Mouse (Mus musculus): ENCODE data around the gene Cnih3. TPM values are rescaled to one million over a fixed set of nuclear protein-coding genes. Genes with fewer than 3 reads are reported as not detected.

The Cnih3 gene
- total RNA-seq, 2 experiments from 2014 or later: 64.2 to 66.6 TPM

- no peak for DNase-seq (ENCODE audit: extremely low spot score in 1 of 2, low spot score in 1 of 2)
Observed at GRCm38 (mm10) chr1:181441654-181442241, 89.3 kb downstream of the Cnih3 start.

- DNase-seq (ENCODE audit: extremely low spot score in 1 of 2, low spot score in 1 of 2): no peak
Observed at GRCm38 (mm10) chr1:181445041-181445440, 92.6 kb downstream of the Cnih3 start.

DNA sequence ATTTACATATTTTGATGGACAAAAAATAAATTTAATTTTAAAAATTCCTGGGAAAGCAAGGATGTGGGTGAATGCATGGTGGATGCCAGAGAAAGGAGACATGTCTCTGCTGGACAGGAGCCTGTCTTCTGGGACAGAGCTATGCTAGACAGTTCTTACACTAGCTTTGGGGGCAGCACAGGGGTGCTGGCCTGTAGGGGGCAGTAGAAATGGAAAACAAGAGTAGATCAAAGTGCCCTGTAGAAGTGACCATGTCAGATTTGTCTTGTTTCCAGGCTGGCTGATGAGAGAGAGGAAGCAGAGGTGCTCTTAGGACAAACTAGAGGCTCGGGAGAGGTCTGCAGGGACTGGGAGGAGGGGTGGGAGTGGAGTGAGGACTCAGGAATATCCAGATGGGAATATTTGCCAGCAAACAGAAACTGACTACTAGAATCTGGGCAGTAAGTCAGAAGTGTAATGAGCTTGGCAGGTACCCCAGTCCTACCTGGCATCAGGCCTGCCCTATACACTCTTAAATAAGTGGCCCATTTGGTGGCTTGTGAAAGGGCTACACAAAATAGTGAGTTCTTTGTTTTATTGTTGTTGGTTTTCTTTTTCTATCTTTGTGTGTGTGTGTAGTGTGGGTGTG is 93.3 kb downstream of the Cnih3 start:
- DNase-seq (ENCODE audit: extremely low spot score in 1 of 2, low spot score in 1 of 2): peak in 1 of 2 experiments; percentile 33

- no peak for DNase-seq (ENCODE audit: extremely low spot score in 1 of 2, low spot score in 1 of 2)
Observed at GRCm38 (mm10) chr1:181446591-181447114, 94.2 kb downstream of the Cnih3 start.

GRCm38 (mm10) chr1:181447576-181447975 is 95.1 kb downstream of the Cnih3 start:
- DNase-seq (ENCODE audit: extremely low spot score in 1 of 2, low spot score in 1 of 2): no peak

GRCm38 (mm10) chr1:181448041-181448440 is 95.6 kb downstream of the Cnih3 start:
- no peak for DNase-seq (ENCODE audit: extremely low spot score in 1 of 2, low spot score in 1 of 2)

DNA sequence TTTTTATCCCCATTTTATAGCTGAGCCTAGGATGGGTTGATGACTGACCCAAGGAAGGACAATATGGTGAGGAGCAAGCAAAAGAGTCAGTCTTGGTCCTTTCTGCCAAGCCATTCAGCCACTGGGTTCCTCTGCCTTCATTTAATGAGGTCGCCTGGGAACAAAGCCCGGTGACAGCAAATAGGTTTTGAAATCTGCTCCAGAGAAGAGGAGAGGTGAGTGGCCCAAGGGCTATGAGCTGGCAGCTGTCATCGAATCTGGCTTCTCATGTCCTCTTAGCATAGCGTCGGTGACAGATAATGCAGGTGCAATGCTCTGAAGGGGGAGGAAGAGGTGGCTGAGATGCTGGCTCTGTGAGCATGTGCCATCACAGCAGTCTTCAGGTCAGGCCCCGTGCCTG is 100.7 kb downstream of the Cnih3 start:
- no peak for DNase-seq (ENCODE audit: extremely low spot score in 1 of 2, low spot score in 1 of 2)

GRCm38 (mm10) chr1:181456911-181457310 is 104.5 kb downstream of the Cnih3 start:
- DNase-seq (ENCODE audit: extremely low spot score in 1 of 2, low spot score in 1 of 2): no peak

DNA sequence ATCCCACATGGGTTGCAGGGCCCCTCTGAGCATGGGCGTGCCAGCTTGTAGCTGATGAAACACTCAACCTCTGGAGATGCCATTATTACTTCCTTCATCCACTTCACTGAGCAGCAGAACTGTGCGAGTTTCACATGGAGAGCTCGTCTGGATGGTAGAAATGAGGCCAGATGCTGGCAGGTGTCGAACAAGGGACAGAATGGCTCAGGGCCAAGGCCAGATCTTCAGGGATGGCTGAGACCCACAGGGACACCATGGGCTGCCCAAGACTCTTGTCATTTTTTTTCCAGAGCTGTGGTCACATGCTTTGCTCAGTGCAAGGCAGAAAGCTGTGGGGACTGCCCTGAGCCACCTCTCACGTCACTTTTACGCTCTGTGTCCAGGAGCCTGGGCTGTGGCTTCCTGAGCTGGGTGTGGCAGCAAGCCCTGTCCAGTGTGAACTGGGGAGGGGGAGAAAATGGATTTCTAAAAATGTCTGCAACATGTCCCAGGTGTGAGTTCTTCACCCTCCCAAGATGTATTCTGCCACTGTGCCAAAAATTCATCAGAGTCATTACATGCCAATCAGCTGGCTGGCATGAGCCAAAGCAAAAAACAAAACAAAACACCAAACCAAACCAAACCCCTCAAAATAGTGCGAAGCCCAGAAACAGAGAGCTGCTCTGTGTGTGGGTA is 107.1 kb downstream of the Cnih3 start:
- DNase-seq (ENCODE audit: extremely low spot score in 1 of 2, low spot score in 1 of 2): no peak

DNA sequence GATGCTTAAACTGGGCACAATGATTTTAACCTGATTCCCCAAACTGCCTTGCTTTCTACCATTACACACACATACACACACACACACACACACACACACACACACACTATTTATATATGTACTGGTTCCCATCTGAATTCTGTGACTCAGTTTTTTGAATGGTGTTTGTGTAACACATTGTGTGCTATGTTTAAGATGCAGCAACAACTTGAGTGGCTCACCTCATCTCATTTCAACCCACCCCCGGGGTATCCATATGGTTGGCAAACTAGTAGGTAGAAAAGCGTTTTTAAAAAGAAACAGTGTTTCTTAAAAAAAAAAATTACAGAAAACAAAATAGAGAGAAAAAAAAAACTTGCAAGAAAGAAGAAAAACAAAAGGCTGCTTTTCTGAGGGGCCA is 107.9 kb downstream of the Cnih3 start:
- no peak for DNase-seq (ENCODE audit: extremely low spot score in 1 of 2, low spot score in 1 of 2)

- DNase-seq (ENCODE audit: extremely low spot score in 1 of 2, low spot score in 1 of 2): no peak
Observed at GRCm38 (mm10) chr1:181461484-181461883, 109.1 kb downstream of the Cnih3 start.

DNA sequence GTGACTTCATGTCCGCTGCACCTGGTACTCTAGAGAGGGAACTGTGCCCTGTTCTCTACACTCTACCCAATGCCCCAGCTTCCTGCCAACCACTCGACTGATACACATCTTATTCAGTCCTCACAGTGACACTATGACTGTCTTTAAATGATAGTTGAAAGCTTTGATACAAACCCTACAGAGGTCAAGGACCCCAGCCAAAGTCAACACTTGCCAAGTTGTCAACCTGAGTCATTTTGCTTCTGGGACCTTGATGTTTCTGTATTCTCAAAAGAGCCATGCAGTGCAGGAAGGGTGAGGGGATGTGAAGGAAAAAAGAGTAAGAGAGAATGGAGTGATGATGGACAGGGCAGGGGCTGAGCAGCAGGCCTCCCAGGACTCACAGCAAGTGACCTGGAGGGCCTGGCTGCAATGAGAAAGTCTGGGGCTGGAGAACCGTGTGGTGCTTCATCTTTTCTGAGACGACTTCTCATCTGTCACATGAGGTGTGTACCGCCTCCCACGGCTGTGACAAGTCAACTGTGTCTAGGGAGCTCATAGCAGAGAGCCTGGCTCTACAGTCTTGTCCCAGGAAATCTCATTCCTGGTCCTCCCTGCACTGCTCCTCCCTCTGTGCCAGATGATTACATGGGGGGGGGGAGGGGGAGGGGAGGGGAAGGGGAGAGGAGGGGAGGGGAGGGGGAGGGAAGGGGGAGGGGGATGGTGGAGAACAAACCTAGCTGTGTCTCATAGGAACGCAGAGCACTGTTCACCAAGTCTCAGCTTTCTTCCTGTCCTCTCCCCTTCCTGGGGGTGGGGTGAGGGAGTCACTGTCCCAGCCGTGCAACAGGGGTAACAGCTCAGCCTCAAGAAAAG is 109.8 kb downstream of the Cnih3 start:
- no peak for DNase-seq (ENCODE audit: extremely low spot score in 1 of 2, low spot score in 1 of 2)

GRCm38 (mm10) chr1:181462906-181463179 is 110.4 kb downstream of the Cnih3 start:
- no peak for DNase-seq (ENCODE audit: extremely low spot score in 1 of 2, low spot score in 1 of 2)

GRCm38 (mm10) chr1:181465027-181465426 is 112.6 kb downstream of the Cnih3 start:
- peak in 1 of 2 experiments; percentile 51 for DNase-seq (ENCODE audit: extremely low spot score in 1 of 2, low spot score in 1 of 2)

DNA sequence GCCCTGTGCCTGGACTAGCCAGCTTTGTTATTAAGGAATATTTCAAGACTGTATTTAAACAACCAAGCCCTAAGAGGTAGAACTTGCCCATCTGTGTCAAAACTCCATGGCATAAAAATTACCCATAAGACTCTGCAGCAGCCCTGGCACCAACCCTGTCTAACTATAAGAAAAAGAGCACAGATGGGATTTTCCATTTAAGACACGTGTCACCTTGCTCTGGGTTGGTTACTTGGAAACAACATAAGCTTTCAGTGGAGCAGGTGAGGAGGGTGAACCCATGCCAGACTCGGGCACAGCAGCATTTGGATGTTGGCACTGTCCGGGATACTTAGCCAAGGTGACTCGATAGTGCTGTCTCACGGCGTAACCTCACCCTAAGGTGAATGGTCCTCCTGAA is 113.6 kb downstream of the Cnih3 start:
- no peak for DNase-seq (ENCODE audit: extremely low spot score in 1 of 2, low spot score in 1 of 2)

DNA sequence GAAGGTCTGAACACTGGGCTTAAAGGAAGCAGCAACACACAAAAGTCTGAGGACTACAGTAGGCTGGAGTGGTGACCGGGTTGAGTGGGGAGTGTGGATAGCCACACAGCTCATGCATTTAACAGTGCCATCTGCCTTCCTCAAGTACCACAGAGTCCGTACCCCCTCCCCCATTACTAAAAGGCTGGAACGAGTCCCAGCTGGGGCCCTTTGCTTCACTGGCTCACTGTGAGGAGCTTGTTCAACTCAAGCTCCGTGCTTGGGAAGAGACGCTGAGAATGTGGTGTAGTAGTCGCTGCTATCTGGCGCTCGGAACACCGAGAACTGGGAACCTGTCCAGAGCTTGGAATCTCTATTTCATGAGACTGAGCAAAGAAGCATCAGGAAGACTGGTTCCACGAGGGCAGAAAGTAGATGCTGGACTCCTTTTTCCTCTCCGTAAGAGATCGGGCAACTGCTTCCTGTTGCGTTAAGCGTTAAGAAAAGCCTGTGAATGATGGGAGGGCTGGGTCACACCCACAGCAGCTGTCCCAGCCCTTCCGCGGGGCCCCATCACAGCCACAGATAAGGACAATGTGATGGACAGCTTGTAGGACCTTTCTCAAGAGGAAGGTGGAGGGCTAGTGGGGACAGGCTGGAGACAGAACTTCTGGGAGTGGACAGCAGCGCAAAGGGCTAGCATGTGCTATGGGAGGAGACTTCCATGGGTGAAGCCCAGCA is 114.3 kb downstream of the Cnih3 start:
- peak in 1 of 2 experiments; percentile 46 for DNase-seq (ENCODE audit: extremely low spot score in 1 of 2, low spot score in 1 of 2)

- no peak for DNase-seq (ENCODE audit: extremely low spot score in 1 of 2, low spot score in 1 of 2)
Observed at GRCm38 (mm10) chr1:181467321-181467670, 114.9 kb downstream of the Cnih3 start.

GRCm38 (mm10) chr1:181469415-181469814 is 117.0 kb downstream of the Cnih3 start:
- DNase-seq (ENCODE audit: extremely low spot score in 1 of 2, low spot score in 1 of 2): no peak

DNA sequence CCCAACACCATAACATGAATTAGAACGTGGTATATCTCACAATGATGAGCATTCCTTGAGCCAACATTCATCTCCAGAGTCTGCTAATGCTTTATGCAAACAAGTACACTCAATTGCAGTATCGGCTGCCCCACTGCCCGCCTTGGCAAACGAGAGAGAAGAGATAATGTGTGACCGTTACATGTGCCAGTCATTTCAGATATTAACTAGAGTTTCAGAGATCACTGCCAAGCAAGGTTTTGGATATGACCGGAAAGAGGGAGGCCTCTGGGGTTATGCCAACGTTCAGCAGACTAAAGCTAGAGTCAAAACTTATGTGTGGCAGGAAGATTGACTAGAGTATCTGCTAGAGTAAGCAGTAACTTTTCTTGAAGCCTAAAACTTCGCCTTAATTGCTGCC is 123.7 kb downstream of the Cnih3 start:
- no peak for DNase-seq (ENCODE audit: extremely low spot score in 1 of 2, low spot score in 1 of 2)

DNA sequence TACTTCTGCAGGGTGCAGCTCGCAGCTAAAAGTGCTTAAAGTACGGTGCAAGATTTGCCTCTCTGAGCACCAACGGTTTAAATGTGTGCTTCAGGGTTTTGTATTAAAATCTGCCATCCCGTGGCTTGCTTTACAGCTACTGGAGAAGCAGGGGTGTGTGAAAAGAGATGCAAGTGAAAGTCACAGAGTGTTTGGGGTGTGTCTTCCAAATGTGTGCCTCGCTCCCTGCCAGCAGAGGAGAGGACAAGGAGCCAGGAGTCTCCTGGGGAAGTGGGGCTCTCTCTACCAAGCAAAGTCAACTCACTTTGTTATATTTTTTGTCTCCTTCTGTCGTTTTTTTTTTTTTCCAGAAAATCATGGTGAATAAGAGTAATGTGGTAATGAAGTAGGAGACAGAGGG is 124.1 kb downstream of the Cnih3 start:
- DNase-seq (ENCODE audit: extremely low spot score in 1 of 2, low spot score in 1 of 2): no peak
